Mouse (Mus musculus) spleen, adult 2 months (tissue): ENCODE results near the gene Rrn3. TPM values are rescaled to one million over a fixed set of nuclear protein-coding genes. Genes with fewer than 3 reads are reported as not detected.
"Not testable (repeated sequence)": the region's sequence is repeated elsewhere in the genome, so short reads cannot be mapped to it uniquely, and the experiment has no call there.

ENCODE experiments used
- DNase-seq, 2 experiments: peaks; one replicate each; pipeline versions ENCODE4 v3.0.0 to v3.0.0-alpha.2; 2012 to 2021; ENCODE audit warnings: low spot score in 2 of 2, low read depth in 1 of 2
- H3K27ac ChIP-seq: fragments of 200-500 bp; 2 replicates; pipeline ENCODE4 v1.5.1; 2012; ENCODE audit warnings: low read length, inconsistent platforms; ENCODE audit not compliant: insufficient read depth
- H3K27me3 ChIP-seq: fragments of 200-500 bp; 2 replicates; pipeline ENCODE4 v1.6.1; 2012; ENCODE audit warnings: mild to moderate bottlenecking, moderate library complexity, low read length, inconsistent platforms; ENCODE audit not compliant: control insufficient read depth, insufficient read depth
- H3K36me3 ChIP-seq: fragments of 200-500 bp; 2 replicates; pipeline ENCODE4 v1.6.1; 2012; ENCODE audit warnings: mild to moderate bottlenecking, low read length, inconsistent platforms; ENCODE audit not compliant: control insufficient read depth, insufficient read depth
- H3K4me1 ChIP-seq: fragments of 200-500 bp; 2 replicates; pipeline ENCODE4 v1.6.1; 2011; ENCODE audit warnings: inconsistent platforms; ENCODE audit not compliant: control insufficient read depth, insufficient read depth, insufficient read length
- H3K4me3 ChIP-seq: fragments of 200-500 bp; 2 replicates; pipeline ENCODE4 v1.5.1; 2011; ENCODE audit warnings: mild to moderate bottlenecking, inconsistent platforms; ENCODE audit not compliant: insufficient read depth, insufficient read length; ENCODE audit errors: extremely low read depth
- CTCF ChIP-seq: fragments of 200-500 bp; IDR thresholded peaks from 2 replicates; pipeline ENCODE4 v1.5.1; 2011; ENCODE audit warnings: mild to moderate bottlenecking, inconsistent platforms; ENCODE audit not compliant: insufficient read depth, insufficient read length, insufficient replicate concordance; ENCODE audit errors: extremely low read depth
- POLR2A ChIP-seq: fragments of 200-500 bp; IDR thresholded peaks from 2 replicates; pipeline ENCODE4 v1.6.1; 2011; ENCODE audit warnings: low read depth, low read length, inconsistent platforms
- WGBS: fragments of 180-500 bp; shearing (Covaris S2); methylation state at CpG from one replicate; pipeline ENCODE4 v1.1.7; 2018; 5-methylcytosine and 5-hydroxymethylcytosine counted together
- polyA plus RNA-seq: library from polyadenylated mRNA; depleted of rRNA; stranded (reverse); fragments of >200 nt; gene quantifications from 2 replicates; pipeline ENCODE4 v1.2.3, GENCODE M21; 2012

Rrn3 gene
- polyA plus RNA-seq, 1 experiment, result 5.9 TPM

DNA sequence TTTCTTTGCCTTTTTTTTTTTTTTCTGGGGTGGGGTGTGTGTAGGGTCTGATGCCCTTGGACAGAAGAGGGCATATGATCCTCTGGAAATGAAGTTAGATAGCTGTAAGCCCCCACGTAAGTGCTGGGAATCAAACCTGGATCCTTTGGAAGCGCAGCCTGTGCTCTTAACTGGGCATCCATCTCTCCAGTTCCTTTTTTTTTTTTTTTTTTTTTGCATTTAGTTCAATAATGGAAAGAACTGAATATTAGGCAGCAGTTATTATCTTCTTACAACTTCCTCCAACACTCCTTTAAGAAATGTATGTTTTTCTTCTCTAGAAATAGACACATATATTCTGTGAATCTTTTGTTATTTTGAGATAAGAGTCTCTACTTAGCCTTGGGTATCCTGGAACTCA, 22.7 kb upstream of the Rrn3 start:
- no peak overlapping the region for H3K4me3 ChIP-seq
- TF ChIP-seq CTCF (no peak), POLR2A (no peak)
- no peak overlapping the region for H3K27ac ChIP-seq
- no peaks in the 10 kb centered on the region for H3K27me3 ChIP-seq
- no peaks in the 10 kb centered on the region for H3K36me3 ChIP-seq
- no peaks in the 10 kb centered on the region for H3K4me1 ChIP-seq
- DNase-seq, result no peak
- WGBS, result 96% methylated on average over 2 of the region's 2 CpGs

DNA sequence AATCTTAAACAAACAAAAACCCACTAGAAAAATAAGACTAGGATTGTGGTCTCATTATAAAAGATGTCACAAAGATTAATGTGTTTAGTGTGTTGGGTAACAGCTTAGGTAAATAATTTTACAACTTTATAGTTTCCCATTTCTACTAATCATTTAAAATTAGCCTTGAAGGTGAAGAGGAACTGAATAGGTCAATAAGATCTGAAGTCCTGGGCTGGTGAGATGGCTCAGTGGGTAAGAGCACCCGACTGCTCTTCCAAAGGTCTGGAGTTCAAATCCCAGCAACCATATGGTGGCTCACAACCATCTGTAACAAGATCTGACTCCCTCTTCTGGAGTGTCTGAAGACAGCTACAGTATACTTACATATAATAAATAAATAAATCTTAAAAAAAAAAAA, 17.7 kb upstream of the Rrn3 start:
- not testable (repeated sequence) for H3K4me3 ChIP-seq, DNase-seq, H3K4me1 ChIP-seq, H3K27me3 ChIP-seq, H3K36me3 ChIP-seq, H3K27ac ChIP-seq
- WGBS, result 88% methylated on average over 1 of the region's 1 CpGs

DNA sequence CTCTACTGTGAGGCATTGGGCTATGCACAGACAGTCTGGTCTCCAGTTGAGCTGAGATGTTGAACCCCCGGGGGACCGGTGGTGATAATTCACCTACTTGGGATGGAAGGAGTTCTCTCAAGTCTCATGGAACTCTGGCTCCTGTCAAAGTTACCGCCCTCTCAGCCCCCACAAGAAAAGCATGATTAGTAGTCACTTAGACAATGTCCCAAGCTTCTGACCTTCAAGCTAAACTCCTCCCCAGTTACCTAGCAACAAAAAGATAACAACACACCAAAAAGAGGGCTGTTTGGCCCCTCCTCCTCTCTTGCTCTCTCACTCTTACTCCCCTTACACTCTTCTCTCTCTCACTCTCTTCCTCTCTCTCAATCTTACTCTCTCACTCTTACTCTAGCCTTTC, 16.0 kb upstream of the Rrn3 start:
- no peak for TF ChIP-seq POLR2A
- no peak for TF ChIP-seq CTCF
- no peak for DNase-seq
- no peak overlapping the region for H3K27ac ChIP-seq
- no peaks in the 10 kb centered on the region for H3K36me3 ChIP-seq
- 89% methylated on average over 3 of the region's 3 CpGs for WGBS
- no peaks in the 10 kb centered on the region for H3K27me3 ChIP-seq
- no peak overlapping the region for H3K4me3 ChIP-seq
- H3K4me1 ChIP-seq, result no peaks in the 10 kb centered on the region

DNA sequence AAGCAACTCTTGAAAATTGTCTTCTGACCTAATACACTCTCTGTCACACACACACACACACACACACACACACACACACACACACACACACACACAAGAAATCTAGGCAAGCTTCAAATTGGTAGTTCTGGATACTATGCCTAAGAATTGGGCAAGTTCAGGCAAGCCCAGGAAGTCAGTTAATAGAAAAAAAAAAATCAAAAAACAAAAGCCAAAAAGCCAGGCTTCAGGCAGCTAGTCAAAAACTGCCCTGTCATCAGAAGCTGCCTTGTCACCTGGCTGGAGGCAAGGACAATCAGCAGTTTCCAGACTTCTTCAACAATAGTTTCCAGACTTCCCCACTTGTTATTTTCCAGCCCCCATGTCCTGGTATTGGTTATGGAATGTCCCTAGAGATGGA, 14.1 kb upstream of the Rrn3 start:
- no peak overlapping the region for H3K27ac ChIP-seq
- H3K36me3 ChIP-seq, result no peaks in the 10 kb centered on the region
- no peak for TF ChIP-seq CTCF
- H3K27me3 ChIP-seq, result no peaks in the 10 kb centered on the region
- H3K4me3 ChIP-seq, result no peak overlapping the region
- DNase-seq, result no peak
- H3K4me1 ChIP-seq, result no peaks in the 10 kb centered on the region

DNA sequence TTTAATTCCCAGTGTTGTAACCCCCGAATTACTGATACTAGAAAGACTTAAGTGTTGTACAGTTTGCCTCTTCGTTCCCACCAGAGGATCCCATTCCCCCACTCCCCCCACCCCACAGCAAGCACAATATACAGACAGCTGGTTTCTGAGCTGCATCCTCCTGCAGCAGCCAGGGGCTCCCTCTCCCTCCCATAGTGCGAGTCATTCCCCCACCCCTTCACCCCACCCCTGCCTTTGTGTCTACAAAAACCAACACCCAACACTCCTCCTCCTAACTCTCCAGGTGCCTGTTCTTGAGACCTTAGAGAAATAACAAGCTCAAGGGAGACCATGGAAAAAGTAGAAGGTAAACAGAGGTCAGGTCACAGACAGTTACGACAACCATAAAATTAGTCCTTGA, 8.9 kb upstream of the Rrn3 start:
- DNase-seq, H3K27me3 ChIP-seq, H3K27ac ChIP-seq, H3K36me3 ChIP-seq, H3K4me3 ChIP-seq, H3K4me1 ChIP-seq: not testable (repeated sequence)
- WGBS, result 86% methylated on average over 4 of the region's 4 CpGs

DNA sequence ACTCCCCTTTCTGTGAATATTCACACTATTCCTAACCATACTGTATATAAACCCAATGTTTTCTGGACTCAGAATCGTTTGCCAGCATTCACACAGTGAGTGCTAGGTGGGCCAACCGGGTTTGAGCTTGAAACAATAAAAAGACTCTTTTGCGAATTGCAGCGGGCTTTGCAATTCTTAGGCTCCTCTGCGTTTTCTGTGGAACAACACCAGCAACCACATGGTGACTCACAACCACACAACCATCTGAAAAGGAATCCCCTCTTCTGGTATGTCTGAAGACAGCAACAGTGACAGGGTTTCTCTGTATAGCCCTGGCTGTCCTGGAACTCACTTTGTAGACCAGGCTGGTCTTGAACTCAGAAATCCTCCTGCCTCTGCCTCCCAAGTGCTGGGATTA, 8.5 kb upstream of the Rrn3 start:
- not testable (repeated sequence) for H3K4me3 ChIP-seq, DNase-seq
- 84% methylated on average over 5 of the region's 5 CpGs for WGBS

DNA sequence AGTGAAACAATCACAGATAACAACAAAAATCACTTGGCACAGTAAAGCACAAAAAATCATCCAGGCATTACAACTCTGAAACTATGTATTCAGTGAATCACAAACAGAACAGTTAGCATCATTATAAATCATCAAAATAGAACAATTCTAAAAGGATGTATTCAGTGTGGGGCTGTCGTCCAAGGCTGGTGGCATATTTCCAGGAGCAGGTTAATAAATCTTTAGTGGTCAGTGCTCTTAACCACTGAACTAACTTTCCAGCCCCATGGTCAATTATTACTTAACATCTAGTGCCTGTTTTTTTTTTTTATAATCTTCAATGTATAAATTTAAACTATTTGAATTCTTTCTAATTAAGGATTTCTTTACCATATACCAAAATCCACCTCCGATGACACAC, 6.5 kb upstream of the Rrn3 start:
- not testable (repeated sequence) for H3K36me3 ChIP-seq, H3K4me3 ChIP-seq, H3K27ac ChIP-seq, H3K27me3 ChIP-seq, H3K4me1 ChIP-seq, DNase-seq
- WGBS, result 70% methylated on average over 2 of the region's 2 CpGs

More for the DNA sequence above, 8.5 kb upstream of the Rrn3 start:
- H3K4me1 ChIP-seq, H3K27me3 ChIP-seq, H3K27ac ChIP-seq, H3K36me3 ChIP-seq: not testable (repeated sequence)

DNA sequence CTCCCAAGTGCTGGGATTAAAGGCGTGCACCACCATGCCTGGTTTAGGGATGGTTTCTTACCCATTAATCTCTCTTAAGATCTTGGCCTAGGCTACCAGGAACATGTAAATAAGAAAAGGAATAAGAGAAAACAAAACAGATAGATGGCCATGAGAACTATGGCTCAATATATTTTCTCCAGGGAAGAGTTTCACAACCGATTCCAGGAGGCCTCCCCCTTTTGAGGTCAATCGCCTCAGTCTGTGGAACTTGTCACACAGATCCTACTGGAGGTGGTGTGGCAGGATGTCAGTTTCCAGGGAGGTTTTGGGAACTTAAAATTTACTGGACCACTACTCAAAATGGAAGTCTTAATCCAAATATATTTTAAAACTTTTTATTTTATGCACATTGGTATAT, 5.9 kb upstream of the Rrn3 start:
- 89% methylated on average over 3 of the region's 3 CpGs for WGBS
- not testable (repeated sequence) for H3K4me1 ChIP-seq, H3K36me3 ChIP-seq, H3K27me3 ChIP-seq, H3K4me3 ChIP-seq, DNase-seq, H3K27ac ChIP-seq
